Mouse (Mus musculus) T-cell, adult 2 months (primary cell): ENCODE results near the gene Scgb1c1.

ENCODE experiments used
- DNase-seq: peaks from one replicate; pipeline ENCODE4 v3.0.0; 2022; ENCODE audit warnings: low spot score

The Scgb1c1 gene

GRCm38 (mm10) chr7:140843806-140844205, 1.5 kb upstream of the Scgb1c1 start:
- DNase-seq, result no peak

GRCm38 (mm10) chr7:140845683-140846082, 336 bp downstream of the Scgb1c1 start:
- no peak for DNase-seq

- DNase-seq, result no peak
Measured at GRCm38 (mm10) chr7:140846676-140847075, 1.3 kb downstream of the Scgb1c1 start.

- DNase-seq, result no peak
Measured at GRCm38 (mm10) chr7:140847755-140848580, 2.6 kb downstream of the Scgb1c1 start, which contains the start of gene Odf3. TSS of gene Odf3 (plus strand) at chr7:140847805.

DNA sequence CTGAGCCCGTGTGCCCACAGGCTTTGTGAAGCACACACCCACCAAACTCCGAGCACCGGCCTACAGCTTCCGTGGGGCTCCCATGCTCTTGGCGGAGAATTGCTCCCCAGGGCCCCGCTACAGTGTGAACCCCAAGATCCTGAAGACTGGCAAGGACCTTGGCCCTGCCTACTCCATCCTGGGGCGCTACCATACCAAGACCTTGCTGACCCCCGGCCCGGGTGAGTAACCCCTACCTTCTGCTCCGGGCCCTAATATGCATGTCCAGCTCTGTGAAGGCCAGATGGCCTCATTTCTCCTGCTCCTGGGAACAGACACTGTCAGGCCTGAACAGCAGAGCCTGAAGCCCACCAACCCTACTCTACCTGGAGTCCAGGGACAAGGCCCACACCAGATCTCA, 3.2 kb downstream of the Scgb1c1 start:
- no peak for DNase-seq

DNA sequence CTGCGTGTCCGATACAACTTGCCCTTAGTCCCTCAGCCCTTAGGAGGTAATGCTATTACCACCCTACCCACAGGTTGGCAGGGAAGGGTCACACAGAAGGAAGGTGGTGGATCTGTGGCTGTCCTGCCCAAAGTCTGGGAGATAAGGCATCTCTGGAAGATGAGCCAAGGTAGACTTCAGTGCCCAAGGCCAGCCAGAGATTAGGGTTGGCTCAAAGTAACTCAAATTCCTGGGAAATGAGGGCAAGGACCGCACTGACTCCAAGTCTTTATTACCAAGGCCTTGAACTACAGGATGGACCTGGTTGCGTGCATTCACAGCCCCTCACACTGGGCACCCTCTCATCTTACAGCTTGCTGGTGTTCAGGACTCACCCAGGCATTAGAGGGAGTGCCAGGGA, 6.6 kb downstream of the Scgb1c1 start:
- DNase-seq, result no peak

DNA sequence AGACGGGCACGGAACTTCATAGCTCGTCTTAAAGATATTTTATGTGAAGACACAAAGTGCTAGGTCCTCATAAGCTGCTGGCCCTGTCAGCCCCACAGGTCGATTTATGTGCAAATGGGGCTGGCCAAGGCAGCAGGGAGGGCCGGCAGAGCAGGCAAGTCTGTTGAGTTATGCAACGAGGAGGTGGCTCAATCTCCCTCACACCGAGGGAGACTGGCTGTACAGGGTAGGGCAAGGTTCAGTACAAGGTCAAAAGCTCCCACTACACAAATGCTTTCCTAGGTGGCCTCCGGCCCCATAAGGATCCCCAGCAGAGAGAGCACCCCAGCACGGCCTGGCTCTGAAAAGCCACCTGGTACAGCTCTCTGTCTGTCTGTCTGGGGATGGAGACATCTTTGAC, 8.0 kb downstream of the Scgb1c1 start:
- no peak for DNase-seq

DNA sequence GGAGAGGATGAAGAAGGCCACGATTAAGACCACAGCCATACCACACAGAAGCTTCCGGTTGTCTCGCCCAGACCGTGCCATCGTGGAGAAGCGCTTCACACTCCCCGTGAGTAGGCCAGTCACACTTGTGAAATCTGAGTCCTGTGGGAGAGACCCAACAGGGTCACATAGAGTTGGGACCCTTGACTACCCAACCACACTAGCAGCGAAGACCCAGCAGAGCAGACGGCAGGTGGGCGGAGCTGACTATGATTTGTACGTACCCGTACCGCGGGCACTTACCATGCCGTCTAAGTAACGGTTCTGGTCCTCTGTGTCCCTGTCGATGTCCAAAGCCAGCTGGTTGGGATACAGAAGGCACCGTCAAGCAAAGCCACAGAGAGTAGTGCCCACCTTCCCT, 9.1 kb downstream of the Scgb1c1 start:
- DNase-seq, result no peak

GRCm38 (mm10) chr7:140855181-140855580, 9.8 kb downstream of the Scgb1c1 start:
- DNase-seq, result no peak

- DNase-seq, result peak; percentile 82
Measured at GRCm38 (mm10) chr7:140855860-140856784, 10.8 kb downstream of the Scgb1c1 start, which contains the start of gene Gm45785. TSS of gene Gm45785 (minus strand) at chr7:140856331.

DNA sequence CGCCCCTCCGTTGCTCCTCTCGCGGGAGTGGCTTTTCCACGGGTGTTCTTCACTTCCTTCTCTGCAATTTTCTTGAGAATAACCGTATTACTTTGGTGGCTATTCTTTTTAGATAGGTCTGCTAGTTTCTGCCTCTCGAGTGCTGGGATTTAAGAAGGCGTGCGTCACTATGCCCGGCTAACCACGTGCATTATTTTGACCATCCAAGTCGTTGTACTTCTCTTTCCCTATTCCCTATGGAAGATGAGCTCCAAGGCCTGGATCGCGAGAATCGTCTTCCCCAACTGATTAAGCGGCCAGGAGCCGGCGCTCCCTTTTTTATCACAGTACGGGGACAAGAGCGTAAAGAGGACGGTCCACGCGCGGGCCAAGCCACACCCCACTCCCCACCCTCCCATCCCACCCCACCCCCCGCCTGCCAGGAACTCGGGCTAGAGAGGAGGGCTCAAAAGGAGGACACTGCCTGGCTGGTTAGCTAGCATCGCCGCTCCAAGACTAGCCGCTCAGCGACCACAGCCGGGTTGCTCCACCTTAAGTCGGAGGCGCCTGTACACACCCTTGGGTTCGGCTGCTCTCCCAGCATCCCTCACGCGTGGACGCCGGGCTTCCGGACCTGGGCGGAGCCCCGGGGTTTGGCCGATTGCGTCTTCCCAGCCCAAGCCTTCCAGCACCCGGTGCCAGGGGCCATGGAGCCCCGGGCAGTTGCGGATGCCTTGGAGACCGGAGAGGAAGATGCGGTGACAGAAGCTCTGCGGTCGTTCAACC, 11.6 kb downstream of the Scgb1c1 start, which contains the start of gene Ric8a:
Gene Ric8a (plus strand): TSS at position 173 of the 765 bp plus-strand sequence.
- DNase-seq, result peak; percentile 85

GRCm38 (mm10) chr7:140857550-140858505, 12.5 kb downstream of the Scgb1c1 start, which contains the start of gene Bet1l:
TSS of gene Bet1l (minus strand) at chr7:140857577.
- DNase-seq, result no peak

- DNase-seq, result no peak
Measured at GRCm38 (mm10) chr7:140858746-140859145, 13.4 kb downstream of the Scgb1c1 start.

DNA sequence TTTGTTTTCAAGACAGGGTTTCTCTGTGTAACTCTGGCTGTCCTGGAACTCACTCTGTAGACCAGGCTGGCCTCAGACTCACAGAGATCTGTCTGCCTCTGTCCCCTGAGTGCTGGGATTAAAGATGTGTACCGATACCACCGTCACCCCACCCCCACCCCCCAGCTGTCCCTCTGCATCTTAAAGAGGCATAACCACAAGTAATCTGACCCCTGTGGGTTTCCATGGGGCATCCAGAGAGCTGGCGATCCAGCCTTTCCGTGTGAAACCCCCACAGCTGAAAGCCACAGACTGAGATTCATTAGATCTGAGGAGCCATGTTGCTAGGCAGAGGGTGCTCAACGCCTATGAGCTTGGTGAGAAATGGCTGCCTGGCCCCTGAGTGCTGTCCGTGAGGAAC, 14.7 kb downstream of the Scgb1c1 start:
- DNase-seq, result no peak

DNA sequence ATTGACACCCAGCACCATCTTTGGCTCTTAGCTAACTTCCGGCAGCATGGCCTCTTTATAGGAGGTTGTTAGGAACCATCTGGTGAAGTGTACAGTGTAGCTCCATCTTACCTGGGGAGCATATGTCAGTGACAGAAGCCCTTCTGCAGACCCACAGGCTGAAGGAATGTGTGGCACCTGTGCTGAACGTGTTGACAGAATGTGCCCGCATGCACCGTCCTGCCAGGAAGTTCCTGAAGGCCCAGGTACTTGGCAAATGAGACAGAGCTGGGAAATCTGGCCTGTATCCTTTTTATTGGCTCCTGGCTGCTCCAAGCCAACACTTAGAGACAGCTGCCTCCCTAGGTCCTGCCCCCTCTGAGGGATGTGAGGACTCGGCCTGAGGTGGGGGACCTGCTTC, 15.4 kb downstream of the Scgb1c1 start:
- DNase-seq, result no peak

- no peak for DNase-seq
Measured at GRCm38 (mm10) chr7:140864761-140865160, 19.4 kb downstream of the Scgb1c1 start.

GRCm38 (mm10) chr7:140874224-140874623, 28.9 kb downstream of the Scgb1c1 start:
- DNase-seq, result no peak

- DNase-seq, result no peak
Measured at GRCm38 (mm10) chr7:140877364-140877763, 32.0 kb downstream of the Scgb1c1 start.

DNA sequence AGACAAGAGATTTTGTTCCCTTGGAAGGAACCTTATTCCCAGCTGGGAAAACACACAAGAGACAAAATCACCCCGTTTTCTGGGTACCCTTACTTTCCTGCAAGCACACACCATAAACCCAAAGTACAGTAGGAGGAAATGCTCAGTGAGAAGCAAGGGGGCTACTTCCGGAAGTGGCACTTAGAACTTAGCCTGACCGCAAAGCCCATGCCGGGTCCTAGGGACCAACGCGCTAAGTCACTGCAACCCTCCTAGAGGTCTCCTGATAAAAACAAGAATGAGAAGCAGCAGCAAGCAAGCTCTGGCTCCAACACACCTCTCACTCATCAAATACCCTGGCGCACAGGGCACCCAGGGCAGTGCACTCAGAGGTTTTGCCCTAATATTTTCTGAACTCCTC, 34.0 kb downstream of the Scgb1c1 start:
- DNase-seq, result peak; percentile 6

DNA sequence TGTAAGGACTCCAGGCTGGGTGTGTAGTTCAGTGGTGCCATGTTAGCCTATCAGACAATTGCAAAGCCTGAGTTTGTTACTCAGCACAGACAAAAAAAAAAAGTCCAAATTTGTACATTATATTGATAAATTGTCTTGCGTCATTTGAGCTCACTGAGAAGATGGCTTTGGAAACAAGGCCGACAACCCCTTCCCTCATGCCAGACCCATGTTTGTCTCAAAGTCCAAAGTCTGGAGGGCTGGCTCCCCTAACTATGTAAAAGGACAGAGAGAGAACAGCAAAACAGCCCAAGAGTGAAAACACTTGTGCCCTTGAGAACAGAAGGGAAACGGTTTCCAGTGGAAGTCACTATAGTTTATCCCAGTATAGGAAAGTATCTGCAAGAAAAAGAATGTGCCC, 35.1 kb downstream of the Scgb1c1 start:
- no peak for DNase-seq
